Mouse (Mus musculus) right cerebral cortex, adult 2 months (tissue): ENCODE data around the gene Tex12.

Experiments used
- DNase-seq, 2 experiments: peaks; one replicate each; pipeline ENCODE4 v3.0.0; 2021 to 2022; ENCODE audit warnings: low spot score in 2 of 2

Tex12 gene

DNA sequence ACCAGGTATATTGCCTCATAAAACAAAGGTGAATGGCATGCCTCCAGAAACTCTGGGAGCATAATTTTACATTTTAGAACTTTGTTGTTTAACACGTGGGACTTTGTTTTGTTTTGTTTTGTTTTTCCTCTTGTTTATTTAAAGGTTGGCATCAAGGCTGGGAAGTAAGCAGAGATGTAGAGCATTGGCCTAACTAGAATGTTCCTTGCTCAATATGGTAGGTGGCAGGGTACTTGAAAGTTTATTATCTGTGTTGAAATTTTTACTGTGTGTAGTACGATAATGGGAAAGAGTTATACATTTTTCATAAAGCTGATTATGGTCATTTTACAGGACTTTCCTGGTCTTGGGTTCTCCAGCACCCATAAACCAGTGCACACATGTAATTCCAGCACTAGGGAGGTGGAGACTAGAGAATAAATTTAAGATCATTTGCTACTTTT lies 814 bp upstream of the Tex12 start:
- DNase-seq = no peak

DNA sequence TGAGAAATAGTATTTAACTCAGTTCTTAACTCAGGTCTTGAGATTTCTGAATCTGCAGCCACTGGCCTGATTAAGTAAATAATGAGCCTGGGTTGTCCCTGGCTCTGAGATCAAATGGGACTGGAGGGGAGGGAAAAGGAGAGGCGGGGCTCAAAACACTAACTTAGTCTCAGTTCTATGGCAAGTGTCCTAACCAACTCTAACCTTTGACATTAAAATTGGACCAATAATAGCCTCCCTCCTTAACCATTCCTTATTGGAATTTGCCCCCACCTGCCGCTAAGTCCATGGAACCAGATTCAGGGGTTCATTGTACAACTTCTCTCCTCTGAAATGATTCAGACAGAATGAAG lies 6.1 kb downstream of the Tex12 start, which contains the start of gene Bco2:
TSS of gene Bco2 (minus strand) at position 88 of the 353 bp plus-strand sequence.
- DNase-seq = no peak

DNA sequence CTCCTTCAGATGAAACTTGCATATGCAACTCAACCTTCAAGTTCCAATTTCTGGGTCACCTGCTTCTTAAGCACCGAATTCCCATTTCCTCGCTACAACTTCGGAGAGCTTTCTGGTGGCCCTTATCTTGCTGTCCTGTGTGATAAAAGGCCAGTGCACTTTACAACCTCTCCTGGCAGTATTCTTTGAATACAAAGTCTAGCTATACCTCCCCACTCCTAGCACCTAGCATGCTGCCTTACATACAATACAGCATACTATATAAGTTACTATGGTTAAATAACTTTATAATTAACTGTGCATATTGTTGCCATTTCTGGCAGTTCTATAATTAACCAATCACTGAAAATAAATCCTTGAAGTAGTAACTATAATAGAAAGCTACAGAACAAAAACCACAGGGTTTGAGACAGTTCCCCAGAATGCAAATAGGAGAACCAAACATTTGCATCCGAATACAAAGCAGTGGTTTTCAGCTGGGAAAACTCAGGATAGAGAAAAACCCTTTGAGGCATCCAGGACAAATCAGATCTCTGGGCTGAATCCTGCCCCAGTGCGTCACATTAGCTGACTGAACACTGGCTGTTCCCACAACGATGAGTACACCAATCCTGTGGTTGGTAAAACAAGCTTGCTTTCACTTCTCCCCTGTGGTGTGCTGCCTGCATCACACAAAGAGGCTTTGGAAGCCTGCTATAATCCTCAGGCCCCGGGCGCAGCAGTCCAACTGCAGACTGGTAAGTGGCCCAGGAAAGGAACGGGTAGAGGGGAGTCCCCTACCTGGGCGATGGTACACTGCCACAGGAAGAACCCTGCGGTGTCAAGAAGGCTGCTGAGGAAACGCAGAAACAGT lies 6.7 kb downstream of the Tex12 start, which contains the start of gene Il18:
TSS of gene Il18 (plus strand) at position 587 of the 853 bp plus-strand sequence.
- DNase-seq = peak; percentile 66 to 77

DNA sequence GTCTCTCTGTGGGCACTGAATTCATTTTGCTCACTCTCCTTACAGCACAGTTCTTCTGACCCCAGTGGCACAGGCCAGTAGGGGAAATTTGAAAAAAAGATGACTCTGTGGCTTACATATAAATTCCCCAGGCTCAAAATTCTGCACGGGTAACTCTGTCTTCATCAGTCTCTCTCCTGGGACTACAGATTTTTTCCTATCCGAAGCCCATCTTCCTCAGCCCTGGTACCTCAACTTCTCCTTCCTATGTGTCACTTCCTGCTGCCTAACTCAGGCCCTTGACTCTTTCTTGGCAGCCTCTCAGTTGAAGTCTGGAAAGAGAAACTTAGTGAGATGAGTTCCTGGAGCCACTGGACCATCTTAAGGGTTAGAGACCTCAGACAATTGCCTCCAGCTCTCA lies 7.6 kb downstream of the Tex12 start:
- no peak for DNase-seq

DNA sequence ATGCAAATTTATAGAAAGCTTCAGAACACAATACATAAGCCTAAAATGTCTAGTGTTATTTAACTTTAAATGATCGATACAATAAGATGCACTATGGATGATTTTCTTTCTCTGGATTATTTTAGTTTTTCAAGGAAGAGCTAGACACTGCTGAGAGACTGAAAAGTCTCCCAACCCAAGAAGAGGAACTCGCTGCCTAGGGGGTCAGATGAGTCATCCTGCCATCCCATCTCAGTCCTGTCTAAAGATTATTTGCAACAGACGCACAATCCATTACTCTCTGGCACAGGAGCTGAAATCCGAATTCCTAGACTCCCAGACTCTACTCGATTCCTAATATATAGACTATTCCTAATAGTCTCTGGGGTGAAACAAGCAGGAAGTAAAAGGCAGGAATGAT lies 8.9 kb downstream of the Tex12 start:
- DNase-seq = no peak

DNA sequence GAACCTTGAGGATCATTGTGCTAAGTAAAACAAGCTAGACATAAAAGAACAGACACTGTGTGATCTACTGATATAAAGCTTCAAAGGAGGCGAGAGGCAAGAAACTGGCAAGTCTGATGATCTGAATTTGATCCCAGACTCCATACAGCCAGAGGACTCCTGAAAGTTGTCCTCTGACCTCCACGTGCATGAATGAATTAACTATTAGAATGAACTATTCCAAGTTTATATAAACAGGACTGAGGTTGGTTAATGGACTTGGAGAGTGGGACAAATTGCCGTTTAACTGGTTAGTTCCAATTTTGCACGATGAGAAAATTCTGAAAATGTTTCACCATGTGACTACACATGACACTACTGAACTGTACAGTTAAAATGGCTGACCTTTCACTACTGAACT lies 12.2 kb downstream of the Tex12 start:
- no peak for DNase-seq

DNA sequence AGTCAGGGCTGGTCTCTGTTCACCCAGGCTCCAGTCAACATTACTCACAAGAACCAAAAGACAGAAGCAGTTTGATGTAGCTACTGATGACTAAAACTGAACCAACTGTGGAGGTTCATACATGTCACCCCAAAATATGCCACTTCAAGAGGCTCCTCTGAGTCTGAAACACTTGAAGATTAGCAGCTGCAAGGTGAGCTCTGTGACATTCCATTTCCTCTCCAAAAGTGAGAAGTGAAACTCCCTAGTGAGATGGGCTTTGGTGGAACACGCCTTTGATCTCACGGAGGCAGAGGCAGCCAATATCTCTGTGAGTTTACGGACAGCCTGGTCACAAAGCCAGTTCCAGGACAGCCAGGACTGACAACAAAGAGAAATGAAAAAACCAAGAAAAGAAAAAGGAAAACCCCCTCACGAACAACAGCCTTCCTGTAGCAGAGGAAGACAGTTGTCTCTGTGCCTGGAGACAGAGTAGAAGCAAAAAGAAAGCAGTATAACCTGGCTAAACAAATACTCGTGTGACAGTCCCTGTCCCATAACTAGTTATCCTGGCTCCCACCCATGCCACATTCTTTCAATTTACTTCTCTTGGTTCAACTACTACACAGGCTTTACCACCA lies 13.2 kb downstream of the Tex12 start:
- no peak for DNase-seq

DNA sequence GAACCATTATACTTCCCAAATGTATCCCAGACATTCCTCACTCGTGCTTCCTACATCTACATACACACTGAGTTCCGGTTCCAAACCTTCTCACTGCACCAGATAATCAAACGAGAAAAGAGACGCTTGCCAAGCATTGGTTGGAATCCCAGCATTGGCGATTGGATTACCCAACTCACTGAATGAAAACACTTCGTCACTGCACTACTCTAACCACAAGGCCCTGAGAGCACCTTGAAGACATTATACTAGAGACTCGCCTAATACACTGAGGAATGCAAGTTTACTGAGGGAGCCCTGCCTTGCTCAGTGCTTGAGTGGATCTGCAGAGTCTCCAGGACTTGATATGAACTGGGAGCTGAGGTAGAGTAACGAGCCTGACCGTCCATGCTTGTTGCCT lies 18.7 kb downstream of the Tex12 start:
- no peak for DNase-seq

DNA sequence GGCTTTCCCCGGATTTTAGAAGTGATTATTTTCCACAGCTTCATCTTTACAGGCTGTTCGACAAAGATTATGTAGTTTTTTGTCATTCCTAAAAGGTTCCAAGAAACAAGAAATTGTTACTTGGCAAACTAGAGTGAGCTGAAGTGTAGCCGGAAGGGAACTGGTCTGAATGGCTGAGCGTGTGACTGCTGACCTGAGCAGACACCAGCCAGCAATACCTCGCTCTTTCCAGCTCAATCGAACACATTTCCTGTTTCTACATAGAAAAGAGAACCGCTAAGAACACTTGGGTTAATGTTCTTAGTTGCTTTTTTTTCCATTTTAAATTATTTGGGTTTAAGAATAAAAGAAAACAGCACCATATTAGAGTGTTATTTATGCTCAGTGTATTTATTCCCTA lies 21.0 kb downstream of the Tex12 start:
- DNase-seq = no peak

DNA sequence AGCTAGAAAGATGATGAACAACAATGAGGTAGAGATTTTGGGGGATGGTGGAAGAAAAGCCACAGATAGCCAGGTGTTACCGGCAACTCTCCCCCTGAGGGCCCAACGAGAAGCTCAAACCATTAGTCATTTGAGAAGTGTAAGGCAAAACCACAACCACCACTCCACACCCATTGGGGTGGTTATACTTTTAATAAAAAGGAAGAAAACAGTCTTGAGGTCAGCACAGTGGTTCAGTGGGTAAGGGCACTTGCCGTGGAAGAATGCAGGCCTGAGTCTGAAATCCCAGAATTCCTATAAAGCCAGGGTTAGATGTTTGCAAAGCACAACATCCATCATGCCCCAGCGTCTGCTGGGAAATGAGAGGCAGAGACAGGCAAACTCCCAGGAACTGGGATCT lies 23.8 kb downstream of the Tex12 start:
- DNase-seq = no peak

DNA sequence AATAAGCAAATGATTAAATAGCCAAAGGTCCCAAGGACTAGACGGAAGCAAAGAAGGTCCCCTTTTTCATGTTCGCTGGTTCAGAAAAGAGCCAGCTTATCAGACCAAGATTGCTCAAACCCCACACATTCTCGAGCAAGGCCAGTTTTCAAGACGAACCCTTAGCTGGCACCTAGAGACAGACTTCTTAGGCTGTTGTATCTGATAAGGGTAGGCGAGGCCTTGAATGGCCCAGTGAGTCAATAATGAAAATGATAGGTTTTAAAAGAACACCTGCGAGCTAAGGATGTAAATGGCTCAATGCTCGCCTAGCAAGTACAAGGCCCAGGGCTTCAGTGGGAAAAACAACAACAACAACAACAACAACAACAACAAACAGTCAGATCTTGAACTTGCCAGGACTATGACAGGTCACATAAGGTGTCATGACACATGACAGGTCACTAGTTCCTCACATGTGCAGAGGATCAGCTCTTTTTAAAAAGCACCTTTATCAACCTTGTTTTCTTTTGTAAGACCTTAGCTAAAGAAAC lies 24.5 kb downstream of the Tex12 start:
- no peak for DNase-seq

DNA sequence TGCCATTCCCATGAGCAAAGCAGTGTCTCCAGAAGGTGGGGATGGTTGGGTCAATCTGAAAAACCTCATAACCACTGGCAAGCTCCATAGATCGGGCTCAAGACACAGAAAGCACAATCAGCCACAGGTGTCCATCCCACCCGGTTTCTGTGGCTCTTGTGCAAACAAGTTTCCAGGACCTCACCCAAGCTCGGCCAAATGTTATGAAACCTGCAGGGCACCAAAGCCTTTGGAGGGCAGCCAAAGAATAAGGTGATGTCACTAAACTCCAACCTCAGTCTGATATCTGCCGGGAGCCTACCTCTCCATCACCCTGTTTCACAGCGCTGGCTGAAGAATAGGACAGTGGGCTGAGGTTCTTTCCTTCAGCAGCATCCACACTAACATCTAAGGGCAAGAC lies 25.2 kb downstream of the Tex12 start:
- DNase-seq = no peak

DNA sequence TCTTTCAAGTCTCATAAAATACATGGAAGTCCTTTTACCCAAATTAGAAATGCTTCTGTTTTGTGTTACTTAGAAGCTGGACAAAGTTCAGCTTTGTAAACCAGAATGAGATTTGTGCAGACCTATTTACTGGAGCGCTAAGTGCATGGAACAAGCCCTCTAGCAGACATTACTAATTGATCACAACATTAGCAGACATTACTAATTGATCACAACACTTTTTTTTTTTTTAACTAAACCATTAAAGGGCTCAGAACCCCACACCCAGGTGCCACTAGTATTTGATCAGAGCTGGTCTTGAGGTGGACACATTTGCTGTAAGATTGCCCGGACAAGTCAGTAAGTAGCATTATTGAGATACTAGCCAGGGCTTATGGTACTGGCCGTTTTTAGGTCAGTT lies 27.3 kb downstream of the Tex12 start:
- no peak for DNase-seq

DNA sequence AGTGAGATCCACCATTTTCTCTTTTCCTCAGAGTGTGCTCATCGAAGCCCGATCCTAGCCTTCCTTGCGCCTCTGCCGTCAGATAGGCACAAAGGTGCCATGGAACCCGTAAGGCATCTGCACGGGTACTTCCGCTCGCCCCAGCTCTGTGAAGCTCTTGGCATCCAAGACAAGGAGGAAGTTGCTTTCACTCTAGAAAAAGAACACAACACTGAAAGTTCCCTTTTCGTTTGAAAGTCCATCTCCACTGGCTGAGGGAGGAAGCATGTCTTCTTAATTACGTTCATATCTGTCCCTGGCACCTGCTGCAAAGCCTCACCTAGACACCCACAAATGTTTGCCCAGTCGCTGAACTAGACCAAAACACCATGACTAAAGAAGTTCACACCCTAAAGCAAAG lies 27.8 kb downstream of the Tex12 start:
- DNase-seq = no peak

DNA sequence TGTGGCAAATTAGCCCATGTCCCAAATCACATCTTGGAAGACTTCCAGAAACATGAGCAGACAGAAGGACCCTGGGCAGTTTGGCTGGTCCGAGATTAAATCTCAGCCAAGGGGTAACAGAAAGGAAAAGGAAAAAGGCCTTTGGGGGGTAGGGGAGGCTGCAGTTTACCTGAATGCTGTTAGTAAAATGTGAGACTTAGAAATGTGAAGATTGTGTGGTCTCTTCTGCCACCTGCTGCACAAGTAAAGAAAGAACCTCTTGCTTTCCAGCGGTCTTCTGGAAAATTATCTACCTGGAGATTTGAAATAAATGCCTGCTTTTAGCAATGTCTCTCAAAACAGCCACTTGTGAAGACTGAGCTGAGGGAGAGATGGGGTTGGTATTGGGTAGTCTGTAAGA lies 30.2 kb downstream of the Tex12 start:
- DNase-seq = peak; percentile 59 to 62

DNA sequence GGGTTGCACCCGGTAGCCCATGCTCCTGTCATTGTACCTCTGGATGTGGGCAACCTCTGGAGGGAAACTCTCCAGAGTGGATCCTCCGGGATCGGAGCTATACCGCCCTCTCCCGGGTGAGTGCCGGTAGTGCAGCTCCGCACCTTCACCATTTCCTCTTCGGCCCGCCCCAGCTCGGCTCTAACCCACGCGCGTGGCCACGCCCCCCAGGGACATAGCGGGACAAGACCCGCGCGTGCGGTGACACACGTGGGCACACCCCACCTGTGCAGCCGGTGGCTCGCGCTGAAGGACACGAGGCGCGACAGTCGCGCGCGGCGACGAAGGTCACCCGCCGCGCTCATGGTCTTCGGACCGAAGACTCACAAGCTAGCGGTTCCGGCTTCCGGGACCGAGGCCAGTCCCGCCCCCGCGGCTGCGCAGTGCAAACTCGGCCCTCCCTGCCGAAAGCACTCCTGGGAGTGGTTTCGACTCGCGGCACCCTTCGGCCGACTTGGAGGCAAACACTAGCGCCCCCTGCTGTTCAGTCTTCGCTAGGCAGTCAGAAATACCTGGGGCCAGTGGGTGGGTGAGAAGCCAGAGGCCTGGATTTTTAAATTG lies 32.7 kb downstream of the Tex12 start, which contains the start of gene Pts:
TSS of gene Pts (minus strand) at position 432 of the 600 bp plus-strand sequence.
- DNase-seq = peak; percentile 97

DNA sequence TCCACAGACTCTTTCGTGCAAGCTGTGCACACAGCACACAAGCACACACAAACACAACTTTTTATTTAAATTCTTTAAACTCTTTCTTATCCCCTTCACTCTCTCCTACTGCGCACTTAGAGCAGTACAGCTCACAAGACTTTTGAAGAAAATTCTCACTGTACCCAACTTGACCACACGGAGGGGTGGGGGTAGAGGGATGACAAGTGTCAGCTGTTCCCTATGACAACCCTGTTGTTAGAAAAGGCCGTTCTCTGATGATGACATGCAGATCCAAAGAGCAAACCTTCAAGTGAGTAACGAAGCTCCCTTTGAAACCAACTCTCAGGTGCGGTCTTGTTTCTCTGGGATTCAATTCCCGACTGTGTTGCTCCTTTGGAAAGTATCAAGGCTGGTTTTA lies 33.3 kb downstream of the Tex12 start:
- no peak for DNase-seq

DNA sequence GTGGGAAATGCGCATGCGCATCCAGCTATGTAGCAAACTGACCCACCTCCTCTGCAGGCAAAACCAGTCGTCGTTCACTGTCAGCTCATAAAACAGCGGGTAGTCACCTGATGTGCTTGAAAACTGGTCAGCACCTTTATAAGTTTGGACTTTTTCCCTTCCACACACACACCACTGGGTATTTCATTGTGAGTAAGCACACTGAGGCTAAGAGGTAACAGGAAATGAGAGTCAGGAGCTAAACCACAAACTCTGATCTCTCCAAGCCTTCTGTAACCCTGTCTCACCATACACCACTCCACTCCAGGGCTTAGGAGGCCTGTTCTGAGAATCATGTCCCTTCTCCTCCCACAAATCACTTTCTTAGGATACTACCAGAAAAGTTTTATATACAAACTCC lies 35.5 kb downstream of the Tex12 start:
- DNase-seq = no peak

DNA sequence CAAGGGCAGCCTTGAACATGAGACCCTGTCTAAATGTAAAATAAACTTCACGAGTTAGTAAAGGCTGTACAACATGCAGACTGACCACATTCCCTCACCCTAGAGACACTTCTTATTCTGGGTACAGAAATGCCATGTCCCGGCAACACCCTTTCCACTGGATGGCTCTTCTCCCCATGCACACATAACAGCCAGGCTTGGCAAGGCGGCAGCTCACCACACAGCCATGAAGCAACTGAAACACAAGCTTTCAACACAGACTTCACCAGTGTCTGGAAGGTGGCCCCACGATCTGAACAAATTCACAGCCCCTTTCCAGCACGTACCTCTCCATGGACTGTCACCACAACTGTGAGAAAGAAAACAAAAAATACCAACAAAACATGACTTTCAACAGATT lies 36.2 kb downstream of the Tex12 start:
- no peak for DNase-seq

DNA sequence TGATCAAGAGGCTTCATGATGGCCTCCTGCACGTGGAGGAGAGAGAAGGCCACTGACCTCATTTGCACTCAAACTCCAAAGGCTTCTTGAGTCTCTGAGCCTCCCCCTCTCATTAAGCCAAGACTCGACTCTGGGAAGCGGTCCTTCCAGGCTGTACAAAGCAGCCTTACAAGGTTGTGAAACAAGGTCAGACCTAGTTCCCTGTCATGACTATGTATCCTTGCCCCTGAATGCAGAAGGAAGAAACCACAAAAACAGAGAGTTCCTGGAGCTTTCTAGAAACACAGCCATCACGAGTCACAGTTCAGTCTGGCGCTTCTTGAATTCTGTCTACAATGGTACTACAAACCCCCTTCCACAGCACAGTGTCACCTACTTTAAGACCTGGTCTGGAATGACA lies 38.6 kb downstream of the Tex12 start:
- no peak for DNase-seq

DNA sequence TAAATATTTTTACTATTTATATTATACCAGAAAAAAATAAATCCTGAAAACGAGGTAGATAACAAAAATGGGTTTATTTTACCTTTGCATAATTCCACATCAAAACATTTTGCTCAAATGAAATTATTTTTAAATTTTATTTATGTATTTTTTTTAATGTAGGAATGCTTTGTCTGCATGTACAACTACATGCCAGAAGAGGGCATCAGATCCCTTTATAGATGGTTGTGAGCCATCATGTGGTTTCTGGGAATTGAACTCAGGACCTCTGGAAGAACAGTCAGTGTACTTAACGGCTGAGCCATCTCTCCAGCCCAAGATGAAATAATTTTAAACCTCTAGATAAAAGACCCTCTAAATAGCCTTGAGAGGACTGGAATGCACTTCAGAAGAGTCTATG lies 39.6 kb downstream of the Tex12 start:
- DNase-seq = no peak

DNA sequence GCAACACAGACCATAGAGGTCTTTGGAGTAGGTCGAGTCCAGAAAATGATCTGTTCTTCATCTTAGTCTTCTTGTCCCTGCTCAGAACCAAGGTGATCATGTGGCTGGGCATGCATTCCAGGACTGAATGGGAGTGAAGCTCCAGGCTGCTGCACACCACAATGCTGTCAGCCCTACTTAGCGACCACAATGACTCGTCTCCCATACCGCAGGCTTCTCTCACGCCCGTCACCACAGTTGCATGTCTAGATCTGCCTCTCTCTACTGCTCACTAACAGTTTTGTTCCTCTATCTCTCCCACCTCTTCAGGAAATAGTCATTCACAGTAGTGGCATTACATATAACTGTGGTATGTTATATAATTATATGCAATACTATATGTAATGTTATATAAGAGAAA lies 40.4 kb downstream of the Tex12 start:
- DNase-seq = no peak

DNA sequence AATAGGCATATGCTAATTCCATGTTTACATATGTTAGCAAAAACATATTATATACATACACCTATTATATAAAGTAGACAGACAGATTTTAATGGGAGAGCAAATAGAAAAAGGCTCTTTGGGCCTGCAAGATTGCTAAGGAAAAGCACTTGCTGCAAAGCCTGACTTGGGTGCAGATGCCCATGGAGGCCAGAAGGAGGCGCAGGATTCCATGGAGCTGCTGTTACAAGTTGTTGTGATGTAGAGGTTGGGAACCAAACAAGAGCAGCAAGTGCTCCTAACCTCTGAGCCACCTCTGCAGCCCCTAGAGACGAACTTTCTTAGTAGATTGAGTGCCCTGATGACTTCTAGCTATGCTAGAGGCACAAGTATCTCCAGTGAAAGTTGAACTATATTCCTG lies 42.3 kb downstream of the Tex12 start:
- DNase-seq = no peak
